In the genomic region with DNA sequence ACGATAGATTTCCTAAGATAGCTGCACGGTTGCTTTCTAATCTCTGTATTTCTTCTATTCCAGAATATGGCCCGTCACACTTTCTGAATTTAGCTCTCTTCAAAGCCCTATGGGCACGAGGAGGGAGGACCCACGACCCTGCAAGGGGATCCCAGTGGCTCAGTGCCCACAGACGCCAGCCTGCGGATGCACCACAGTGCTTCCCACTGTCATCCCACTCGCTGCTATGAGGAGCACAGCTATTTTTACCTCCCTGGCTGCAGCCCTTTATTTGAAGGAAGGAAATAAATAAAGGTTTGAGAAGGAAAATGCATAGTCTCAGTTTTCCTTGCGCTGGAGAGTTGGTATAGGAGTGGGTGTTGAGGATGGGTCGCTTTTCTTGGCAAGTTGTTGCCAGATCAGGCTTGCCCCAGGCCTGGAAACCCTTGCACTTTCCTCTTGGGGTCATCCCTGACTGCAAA, we compare ENCODE assay signal across 9 mouse cellular contexts. TPM values are rescaled to one million over a fixed set of nuclear protein-coding genes. Genes with fewer than 3 reads are reported as not detected.
DNase-seq lines count a peak whose midpoint lies in the region; ATAC-seq lines count a peak whose summit lies in the region.
"Had no signal": no experiment of that assay in that cellular context is flagged by ENCODE, and none has a peak within 500 bp of the region (broad histone marks: within the 10 kb centered on the region; RNA-seq: fewer than 3 reads in every experiment).

No protein-coding gene starts in this region.

- no peaks in the 10 kb centered on the region for H3K36me3 ChIP-seq in forebrain, embryonic 16.5 days (ENCODE audit: control insufficient read depth, insufficient read depth)
- H3K36me3 ChIP-seq: liver, embryonic 15.5 days had no signal

- H3K4me1 ChIP-seq in forebrain, embryonic 16.5 days (replicated peaks; ENCODE audit: control insufficient read depth, insufficient read depth, low read length): peaks cover 7% of the 10 kb centered on the region

- H3K4me3 ChIP-seq in forebrain, embryonic 16.5 days (replicated peaks; ENCODE audit: low read length): peak overlapping the region; percentile 88

- peak; percentile 15 for DNase-seq in retina, embryonic 14.5 days (ENCODE audit: low spot score)
- no peak for DNase-seq in retina, postnatal 1 day
- DNase-seq in left cerebral cortex, postnatal 10 days (ENCODE audit: extremely low spot score in 1 of 2, low spot score in 2 of 2): peak; percentile 51 to 57
- DNase-seq in right cerebral cortex, adult 2 months (ENCODE audit: low spot score in 2 of 2): peak; percentile 59 to 65
- no peak for DNase-seq in spleen, postnatal 10 days (ENCODE audit: low spot score in 2 of 2)
- DNase-seq in gastrocnemius, postnatal 36 days: no peak
- no peak for DNase-seq in lung, postnatal 25 days (ENCODE audit: low spot score)

- peak; percentile 37 for ATAC-seq in forebrain, embryonic 16.5 days

- peak overlapping the region; percentile 90 for H3K9ac ChIP-seq in forebrain, embryonic 16.5 days (replicated peaks; ENCODE audit: low read depth, low read length)
- H3K9ac ChIP-seq: liver, embryonic 15.5 days had no signal

- H3K4me2 ChIP-seq in forebrain, embryonic 16.5 days (ENCODE audit: low read length): peak overlapping the region; percentile 92

- H3K9me3 ChIP-seq in forebrain, embryonic 16.5 days (ENCODE audit: control insufficient read depth, low read length): no peaks in the 10 kb centered on the region
- H3K9me3 ChIP-seq: liver, embryonic 15.5 days had no signal

- no peaks in the 10 kb centered on the region for H3K27me3 ChIP-seq in forebrain, embryonic 16.5 days (replicated peaks; ENCODE audit: control insufficient read depth, insufficient read depth, low read length)

- no peak overlapping the region for H3K27ac ChIP-seq in forebrain, embryonic 16.5 days (ENCODE audit: low read length)
- H3K27ac ChIP-seq: liver, embryonic 15.5 days had no signal

- intact Hi-C loops in left cerebral cortex, postnatal 10 days (cut with DNase I): loop anchor here (5.0 to 10.0 kb wide), 2 partner anchors 73 to 170 kb away; partner anchors contain the start of gene Zdbf2
- intact Hi-C loops in gastrocnemius, postnatal 36 days (cut with DNase I): no loop called here

- 46% methylated on average over 10 of the region's 10 CpGs for WGBS in forebrain, embryonic 16.5 days

RNA-seq across cellular contexts. Expression of gene Adam23, which starts 0.5 kb away (rescaled TPM):
- 8.0 and 12.1 TPM in 2 replicates for polyA plus RNA-seq in forebrain, embryonic 16.5 days (2015; fragmentation: Nextera tagmentation; extraction: Ambion mirVana)
- 100 to 1,000 TPM; 155 to 157 TPM for total RNA-seq in left cerebral cortex, postnatal 10 days (2021)
- 1 to 10 TPM; 1.4 to 1.8 TPM for total RNA-seq in gastrocnemius, postnatal 36 days (2021)

Comparison
In these comparisons a context has a peak if more than half of its experiments do, and no peak if none do; other contexts are left out.
1. DNase-seq: peak in retina, embryonic 14.5 days (single experiment), left cerebral cortex, postnatal 10 days (2 of 2) and right cerebral cortex, adult 2 months (2 of 2); none in retina, postnatal 1 day (single experiment), spleen, postnatal 10 days (0 of 2), gastrocnemius, postnatal 36 days (0 of 2) and lung, postnatal 25 days (single experiment).
2. RNA of gene Adam23, which starts 0.5 kb away (total RNA-seq): 155 to 157 TPM in left cerebral cortex, postnatal 10 days; 1.4 to 1.8 TPM in gastrocnemius, postnatal 36 days; every median in the first group is over 10 times any median in the second.